Mouse (Mus musculus) lung, embryonic 14.5 days (tissue): ENCODE measurements at regions not wholly inside any gene's neighbourhood (a gene's known extent, or its start where the extent isn't known, plus 50 kb on each side); places are given as distances from the start of the nearest gene placed in this dataset.
A peak's percentile ranks its signal among the peaks of the same experiment; 100 is the strongest.

ENCODE experiments used
- ATAC-seq: fragments of 200-750 bp; cut with Nextera tagmentation; 2 replicates; pipeline ENCODE4 v1.8.0; 2017; ENCODE audit warnings: mild to moderate bottlenecking, moderate TSS enrichment, moderate library complexity; ENCODE audit not compliant: insufficient read depth
- DNase-seq: peaks from one replicate; pipeline ENCODE4 v3.0.0-alpha.2; 2015
- H3K27ac ChIP-seq: fragments of 300-500 bp; sonication (generic); 2 replicates; pipeline ENCODE4 v1.5.1; 2014; ENCODE audit warnings: low read depth, mild to moderate bottlenecking, moderate library complexity
- H3K27me3 ChIP-seq: fragments of 300-500 bp; sonication (generic); 2 replicates; pipeline ENCODE4 v1.6.1; 2014; ENCODE audit warnings: low read length, control low read depth; ENCODE audit not compliant: insufficient read depth
- H3K36me3 ChIP-seq: fragments of 300-500 bp; sonication (generic); 2 replicates; pipeline ENCODE4 v1.6.1; 2014; ENCODE audit warnings: control low read depth; ENCODE audit not compliant: insufficient read depth
- H3K4me1 ChIP-seq: fragments of 300-500 bp; sonication (generic); 2 replicates; pipeline ENCODE4 v1.6.1; 2014; ENCODE audit warnings: antibody characterized with exemption, control low read depth; ENCODE audit not compliant: insufficient read depth
- H3K4me2 ChIP-seq: fragments of 300-500 bp; sonication (generic); 2 replicates; pipeline ENCODE4 v1.6.1; 2014; ENCODE audit warnings: mild to moderate bottlenecking
- H3K4me3 ChIP-seq: fragments of 300-500 bp; sonication (generic); 2 replicates; pipeline ENCODE4 v1.5.1; 2014; ENCODE audit warnings: low read depth, low read length
- H3K9ac ChIP-seq: fragments of 300-500 bp; sonication (generic); 2 replicates; pipeline ENCODE4 v1.6.1; 2014
- H3K9me3 ChIP-seq: fragments of 300-500 bp; sonication (generic); 2 replicates; pipeline ENCODE4 v1.6.1; 2016; ENCODE audit warnings: low read depth, low read length, control low read depth
- CTCF ChIP-seq: IDR thresholded peaks from 2 replicates; pipeline ENCODE4 v1.5.1; 2016; ENCODE audit warnings: antibody characterized with exemption, low read depth
- WGBS: fragments of 180-500 bp; shearing (Covaris S2); extraction: QIAGEN DNeasy Blood & Tissue Kit; methylation state at CpG from one replicate; pipeline ENCODE4 v1.1.7; 2014; 5-methylcytosine and 5-hydroxymethylcytosine counted together

GRCm38 (mm10) chr15:69389575-69389974 is 2888.9 kb upstream of the Lrrc6 start:
- DNase-seq = no peak
- Histone ChIP-seq H3K27ac (no peak overlapping the region), H3K27me3 (no peaks in the 10 kb centered on the region), H3K36me3 (no peaks in the 10 kb centered on the region), H3K9me3 (no peaks in the 10 kb centered on the region), H3K4me3 (no peak overlapping the region), H3K4me2 (no peak overlapping the region), H3K4me1 (no peaks in the 10 kb centered on the region), H3K9ac (no peak overlapping the region)
- WGBS = 78% methylated on average over 4 of the region's 4 CpGs
- no peak for TF ChIP-seq CTCF
- no peak for ATAC-seq

GRCm38 (mm10) chr15:69387466-69387865 is 2886.8 kb upstream of the Lrrc6 start:
- Histone ChIP-seq H3K4me2 (no peak overlapping the region), H3K9ac (no peak overlapping the region), H3K36me3 (no peaks in the 10 kb centered on the region), H3K4me1 (no peaks in the 10 kb centered on the region), H3K27ac (no peak overlapping the region), H3K9me3 (no peaks in the 10 kb centered on the region), H3K4me3 (no peak overlapping the region), H3K27me3 (no peaks in the 10 kb centered on the region)
- no peak for TF ChIP-seq CTCF
- DNase-seq = no peak
- no peak for ATAC-seq

- Histone ChIP-seq H3K27me3 (no peaks in the 10 kb centered on the region), H3K36me3 (no peaks in the 10 kb centered on the region), H3K9ac (no peak overlapping the region), H3K4me2 (no peak overlapping the region), H3K9me3 (no peaks in the 10 kb centered on the region), H3K4me1 (no peaks in the 10 kb centered on the region), H3K27ac (no peak overlapping the region), H3K4me3 (no peak overlapping the region)
- no peak for TF ChIP-seq CTCF
- ATAC-seq = no peak
- no peak for DNase-seq
Measured at GRCm38 (mm10) chr15:69365440-69365839, 2864.7 kb upstream of the Lrrc6 start.

GRCm38 (mm10) chr15:69350053-69350739 is 2849.5 kb upstream of the Lrrc6 start:
- H3K9me3 ChIP-seq = no peaks in the 10 kb centered on the region
- WGBS = 85% methylated on average over 7 of the region's 7 CpGs
- H3K27ac ChIP-seq = no peak overlapping the region
- TF ChIP-seq CTCF = no peak
- H3K4me1 ChIP-seq = no peaks in the 10 kb centered on the region
- DNase-seq (no peak), ATAC-seq (no peak)
- no peak overlapping the region for H3K9ac ChIP-seq
- H3K27me3 ChIP-seq = no peaks in the 10 kb centered on the region
- no peaks in the 10 kb centered on the region for H3K36me3 ChIP-seq
- H3K4me3 ChIP-seq = no peak overlapping the region
- no peak overlapping the region for H3K4me2 ChIP-seq

- 76% methylated on average over 1 of the region's 1 CpGs for WGBS
- TF ChIP-seq CTCF = no peak
- no peak for ATAC-seq
Measured at GRCm38 (mm10) chr15:69346065-69346464, 2845.4 kb upstream of the Lrrc6 start.

GRCm38 (mm10) chr15:69342759-69343158 is 2842.0 kb upstream of the Lrrc6 start:
- H3K9ac ChIP-seq = no peak overlapping the region
- H3K36me3 ChIP-seq = no peaks in the 10 kb centered on the region
- ATAC-seq = no peak
- no peak for DNase-seq
- H3K27me3 ChIP-seq = no peaks in the 10 kb centered on the region
- no peak overlapping the region for H3K4me2 ChIP-seq
- 67% methylated on average over 2 of the region's 2 CpGs for WGBS
- H3K4me3 ChIP-seq = no peak overlapping the region
- no peaks in the 10 kb centered on the region for H3K9me3 ChIP-seq
- H3K27ac ChIP-seq = no peak overlapping the region
- H3K4me1 ChIP-seq = no peaks in the 10 kb centered on the region
- TF ChIP-seq CTCF = no peak

More at GRCm38 (mm10) chr15:69346065-69346464, 2845.4 kb upstream of the Lrrc6 start:
- Histone ChIP-seq H3K27ac (no peak overlapping the region), H3K4me1 (no peaks in the 10 kb centered on the region), H3K4me2 (no peak overlapping the region), H3K9ac (no peak overlapping the region), H3K36me3 (no peaks in the 10 kb centered on the region), H3K9me3 (no peaks in the 10 kb centered on the region), H3K4me3 (no peak overlapping the region), H3K27me3 (no peaks in the 10 kb centered on the region)
- no peak for DNase-seq

- DNase-seq = no peak
- H3K27ac ChIP-seq = no peak overlapping the region
- no peak overlapping the region for H3K9ac ChIP-seq
- WGBS = 62% methylated on average over 2 of the region's 2 CpGs
- H3K36me3 ChIP-seq = no peaks in the 10 kb centered on the region
- H3K4me1 ChIP-seq = no peaks in the 10 kb centered on the region
- H3K9me3 ChIP-seq = no peaks in the 10 kb centered on the region
- no peak overlapping the region for H3K4me2 ChIP-seq
- ATAC-seq = no peak
- TF ChIP-seq CTCF = no peak
- no peaks in the 10 kb centered on the region for H3K27me3 ChIP-seq
- H3K4me3 ChIP-seq = no peak overlapping the region
Measured at GRCm38 (mm10) chr15:69336491-69336890, 2835.8 kb upstream of the Lrrc6 start.

- Histone ChIP-seq H3K4me1 (no peaks in the 10 kb centered on the region), H3K27ac (no peak overlapping the region), H3K36me3 (no peaks in the 10 kb centered on the region), H3K9me3 (no peaks in the 10 kb centered on the region), H3K4me2 (no peak overlapping the region), H3K27me3 (no peaks in the 10 kb centered on the region), H3K4me3 (no peak overlapping the region), H3K9ac (no peak overlapping the region)
- DNase-seq (peak; percentile 9), ATAC-seq (no peak)
- TF ChIP-seq CTCF = peak; percentile 12; the same call in 1 of the 2 replicates
Measured at GRCm38 (mm10) chr15:69326537-69326936, 2825.8 kb upstream of the Lrrc6 start.
